Mouse (Mus musculus): ENCODE measurements at regions not wholly inside any gene's neighbourhood (a gene's known extent, or its start where the extent isn't known, plus 50 kb on each side); places are given as distances from the start of the nearest gene placed in this dataset.

DNA sequence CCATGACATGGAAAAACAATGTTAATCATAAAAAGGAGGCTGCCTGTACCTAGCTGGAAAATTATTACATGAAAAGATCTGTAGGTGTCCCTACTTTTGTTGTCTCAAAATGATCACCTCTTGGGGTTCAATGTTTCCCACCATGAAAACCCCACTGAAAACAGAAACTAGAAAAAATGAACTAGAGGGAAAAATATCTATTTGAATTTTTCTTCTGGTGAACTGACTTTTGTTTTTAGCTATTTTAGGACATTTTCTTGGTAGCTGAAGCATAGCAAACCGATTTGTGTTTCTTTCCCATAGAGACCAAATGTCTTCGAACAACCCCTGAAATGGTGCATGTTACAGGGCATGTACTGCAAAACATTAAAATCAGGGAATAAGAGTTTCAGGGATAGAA lies 518.2 kb upstream of the A1bg start (continued):
- TF ChIP-seq RCOR1 (conservative IDR thresholded peaks at IDR 0.05; ENCODE audit: low read depth, low read length) (peak; percentile 17; the same call in 1 of the 2 replicates), E2F4 (IDR thresholded peaks at IDR 0.05; ENCODE audit: insufficient replicate concordance, low read depth, low read length) (no peak), CHD2 (IDR thresholded peaks at IDR 0.05; ENCODE audit: low read length) (peak; percentile 25; the same call in 1 of the 2 replicates), CTCF (conservative IDR thresholded peaks at IDR 0.05 in 1 of 2, IDR thresholded peaks at IDR 0.05 in 1 of 2; ENCODE audit: low read depth in 2 of 2, low read length in 2 of 2) (no peak), JUND (conservative IDR thresholded peaks at IDR 0.05; ENCODE audit: low read depth, low read length) (no peak; the same call in 1 of the 2 replicates), ZMIZ1 (IDR thresholded peaks at IDR 0.05; ENCODE audit: low read depth, low read length) (no peak), UBTF (IDR thresholded peaks at IDR 0.05; ENCODE audit: low read depth, low read length) (no peak), USF2 (conservative IDR thresholded peaks at IDR 0.05; ENCODE audit: low read depth, low read length) (no peak), SIN3A (IDR thresholded peaks at IDR 0.05; ENCODE audit: low read length) (no peak)

GRCm38 (mm10) chr15:61440284-61440683 lies 517.5 kb upstream of the A1bg start:
- no peaks in the 10 kb centered on the region for H3K79me2 ChIP-seq (replicated peaks; ENCODE audit: control insufficient read depth, extremely low read depth, insufficient read depth, poor library complexity, severe bottlenecking)
- TF ChIP-seq MAX (IDR thresholded peaks at IDR 0.05; ENCODE audit: low read length) (no peak), RCOR1 (conservative IDR thresholded peaks at IDR 0.05; ENCODE audit: low read depth, low read length) (no peak), CHD2 (IDR thresholded peaks at IDR 0.05; ENCODE audit: low read length) (no peak), CTCF (conservative IDR thresholded peaks at IDR 0.05 in 1 of 2, IDR thresholded peaks at IDR 0.05 in 1 of 2; ENCODE audit: low read depth in 2 of 2, low read length in 2 of 2) (no peak), TCF12 (IDR thresholded peaks at IDR 0.05; ENCODE audit: low read depth, low read length) (no peak), MXI1 (IDR thresholded peaks at IDR 0.05; ENCODE audit: low read depth, low read length) (no peak), USF1 (IDR thresholded peaks at IDR 0.05; ENCODE audit: low read depth, low read length) (no peak), POLR2AphosphoS2 (IDR thresholded peaks at IDR 0.05; ENCODE audit: low read depth, low read length) (no peak), MAFK (IDR thresholded peaks at IDR 0.05; ENCODE audit: insufficient replicate concordance, low read length) (no peak), BHLHE40 (IDR thresholded peaks at IDR 0.05; ENCODE audit: low read depth, low read length) (no peak), UBTF (IDR thresholded peaks at IDR 0.05; ENCODE audit: low read depth, low read length) (no peak), JUND (conservative IDR thresholded peaks at IDR 0.05; ENCODE audit: low read depth, low read length) (no peak), IRF4 (IDR thresholded peaks at IDR 0.05; ENCODE audit: low read depth, low read length) (no peak)
- H3K27me3 ChIP-seq (replicated peaks) = no peaks in the 10 kb centered on the region
- peaks cover 20 to 58% of the 10 kb centered on the region in 2 experiments for H3K4me1 ChIP-seq (ENCODE audit: control insufficient read depth in 1 of 2, insufficient read depth in 2 of 2)
- H3K9me3 ChIP-seq (replicated peaks; ENCODE audit: low read length) = no peaks in the 10 kb centered on the region
- no peaks in the 10 kb centered on the region for H3K36me3 ChIP-seq (replicated peaks in 1 of 2; ENCODE audit: control insufficient read depth in 1 of 2, insufficient read depth in 1 of 2, low read length in 1 of 2)
- peak; percentile 39 for DNase-seq (ENCODE audit: extremely low read depth)
- H3K27ac ChIP-seq (ENCODE audit: insufficient read depth, low read depth) = peak overlapping the region; percentile 71
- dilution Hi-C loops (cut with MboI; ENCODE audit: extremely low pct_ligation_motif_present, extremely low pct_unique_long_range_greater_than_20kb, low sequenced_read_pairs) = no loop called here
- no peak overlapping the region for H3K4me3 ChIP-seq (replicated peaks in 1 of 3; ENCODE audit: low read depth in 2 of 3, low read length in 2 of 3, poor library complexity in 1 of 3)
- H3K9ac ChIP-seq (ENCODE audit: insufficient read depth, low read depth) = peak overlapping the region; percentile 41; the same call in 1 of the 2 replicates
- H3K4me2 ChIP-seq (ENCODE audit: insufficient read depth, low read depth, poor library complexity, severe bottlenecking) = no peak overlapping the region
- in situ Hi-C loops (cut with MboI; ENCODE audit: low pct_ligation_motif_present, low pct_unique_long_range_greater_than_20kb, low sequenced_read_pairs) = loop anchor here (10.0 kb wide), 1 partner anchor 105 kb away; no protein-coding TSS in a partner anchor

- in situ Hi-C loops (cut with MboI; ENCODE audit: low pct_ligation_motif_present, low pct_unique_long_range_greater_than_20kb, low sequenced_read_pairs) (loop anchor here (10.0 kb wide), 1 partner anchor 105 kb away; no protein-coding TSS in a partner anchor), dilution Hi-C loops (cut with MboI; ENCODE audit: extremely low pct_ligation_motif_present, extremely low pct_unique_long_range_greater_than_20kb, low sequenced_read_pairs) (no loop called here)
- Histone ChIP-seq H3K4me2 (ENCODE audit: insufficient read depth, low read depth, poor library complexity, severe bottlenecking) (no peak overlapping the region), H3K79me2 (replicated peaks; ENCODE audit: control insufficient read depth, extremely low read depth, insufficient read depth, poor library complexity, severe bottlenecking) (no peaks in the 10 kb centered on the region), H3K9ac (ENCODE audit: insufficient read depth, low read depth) (no peak overlapping the region), H3K36me3 (replicated peaks in 1 of 2; ENCODE audit: control insufficient read depth in 1 of 2, insufficient read depth in 1 of 2, low read length in 1 of 2) (no peaks in the 10 kb centered on the region), H3K4me3 (replicated peaks in 1 of 3; ENCODE audit: low read depth in 2 of 3, low read length in 2 of 3, poor library complexity in 1 of 3) (no peak overlapping the region), H3K9me3 (replicated peaks; ENCODE audit: low read length) (no peaks in the 10 kb centered on the region), H3K27ac (ENCODE audit: insufficient read depth, low read depth) (peak overlapping the region; percentile 33; the same call in 1 of the 2 replicates), H3K4me1 (ENCODE audit: control insufficient read depth in 1 of 2, insufficient read depth in 2 of 2) (peaks cover 20 to 58% of the 10 kb centered on the region in 2 experiments), H3K27me3 (replicated peaks) (no peaks in the 10 kb centered on the region)
- TF ChIP-seq MAX (IDR thresholded peaks at IDR 0.05; ENCODE audit: low read length) = 0 out of 2 replicates have a peak, but pooled peaks have one; percentile 17
- TF ChIP-seq TCF12 (IDR thresholded peaks at IDR 0.05; ENCODE audit: low read depth, low read length) = 0 out of 2 replicates have a peak, but pooled peaks have one; percentile 11
- peak; percentile 15; the same call in 1 of the 2 replicates for TF ChIP-seq EP300 (IDR thresholded peaks at IDR 0.05; ENCODE audit: low read length)
- peak; percentile 58 to 82 for TF ChIP-seq CTCF (conservative IDR thresholded peaks at IDR 0.05 in 1 of 2, IDR thresholded peaks at IDR 0.05 in 1 of 2; ENCODE audit: low read depth in 2 of 2, low read length in 2 of 2)
- TF ChIP-seq TBP (conservative IDR thresholded peaks at IDR 0.05; ENCODE audit: low read depth, low read length) = no peak
- peak; percentile 33; the same call in 1 of the 2 replicates for TF ChIP-seq SMC3 (IDR thresholded peaks at IDR 0.05; ENCODE audit: low read depth, low read length)
- TF ChIP-seq RAD21 (IDR thresholded peaks at IDR 0.05; ENCODE audit: low read depth, low read length) = peak; percentile 40
- no peak for TF ChIP-seq E2F4 (IDR thresholded peaks at IDR 0.05; ENCODE audit: insufficient replicate concordance, low read depth, low read length)
- DNase-seq (ENCODE audit: extremely low read depth) = peak; percentile 70
Measured at GRCm38 (mm10) chr15:61439623-61440170, 516.9 kb upstream of the A1bg start.

Measured in CH12.LX (cell line).